Mouse (Mus musculus) cerebellum, postnatal 36 days (tissue): ENCODE data around the gene Camk2g.
"Not testable (repeated sequence)": the region's sequence is repeated elsewhere in the genome, so short reads cannot be mapped to it uniquely, and the experiment has no call there.

Experiments used
- DNase-seq, 2 experiments: peaks; one replicate each; pipeline ENCODE4 v3.0.0; 2021 to 2022; ENCODE audit warnings: mixed read lengths in 2 of 2

Camk2g gene

GRCm38 (mm10) chr14:20735892-20736390 lies 57.9 kb downstream of the Camk2g start:
- DNase-seq: no peak

- no peak for DNase-seq
Measured at GRCm38 (mm10) chr14:20735052-20735451, 58.8 kb downstream of the Camk2g start.

- DNase-seq: peak; percentile 83 to 88
Measured at GRCm38 (mm10) chr14:20733952-20734774, 59.7 kb downstream of the Camk2g start, which contains the start of gene Ndst2. Ndst2 (minus strand) TSS chr14:20734562.

- DNase-seq: no peak
Measured at GRCm38 (mm10) chr14:20733041-20733951, 60.6 kb downstream of the Camk2g start.

- DNase-seq: no peak
Measured at GRCm38 (mm10) chr14:20730853-20731602, 62.9 kb downstream of the Camk2g start.

- no peak for DNase-seq
Measured at GRCm38 (mm10) chr14:20729871-20730270, 64.0 kb downstream of the Camk2g start.

- DNase-seq: no peak
Measured at GRCm38 (mm10) chr14:20725660-20726339, 68.1 kb downstream of the Camk2g start.

DNA sequence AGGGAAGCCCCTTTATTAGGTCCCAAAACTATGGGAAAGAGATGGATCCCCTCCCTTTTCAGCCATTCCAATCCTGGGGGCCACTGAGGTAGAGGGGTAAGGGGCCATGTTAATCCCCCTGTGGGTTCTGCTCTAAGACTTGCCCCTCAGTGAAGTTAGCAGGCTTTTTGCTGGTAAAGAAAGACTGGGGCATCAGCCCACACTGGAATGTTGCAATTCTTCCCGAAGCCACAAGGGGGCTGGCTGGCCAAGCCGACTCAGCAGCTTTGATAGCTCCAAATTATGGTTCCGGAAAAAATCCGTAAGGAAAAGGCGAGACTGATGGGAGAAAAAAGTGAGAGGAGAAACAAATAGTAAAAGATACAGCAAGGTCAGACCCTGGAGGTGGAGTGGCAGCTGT lies 69.8 kb downstream of the Camk2g start:
- peak; percentile 73 to 75 for DNase-seq

DNA sequence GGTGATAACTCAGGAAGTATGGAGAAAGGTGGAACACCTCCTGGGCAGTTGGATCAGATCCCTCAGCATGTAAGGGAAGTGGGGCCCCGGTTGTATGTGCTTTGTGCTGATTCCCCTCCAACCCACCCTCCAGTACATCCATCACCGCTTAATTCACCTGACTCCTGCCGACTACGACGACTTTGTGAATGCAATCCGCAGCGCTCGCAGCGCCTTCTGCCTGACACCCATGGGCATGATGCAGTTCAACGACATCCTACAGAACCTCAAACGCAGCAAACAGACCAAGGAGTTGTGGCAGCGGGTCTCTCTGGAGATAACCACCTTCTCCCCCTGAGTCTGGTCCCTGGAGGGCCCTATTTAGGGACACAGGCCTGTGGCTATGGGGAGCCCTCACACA lies 70.9 kb downstream of the Camk2g start:
- DNase-seq: no peak

GRCm38 (mm10) chr14:20721371-20721770 lies 72.5 kb downstream of the Camk2g start:
- no peak for DNase-seq

DNA sequence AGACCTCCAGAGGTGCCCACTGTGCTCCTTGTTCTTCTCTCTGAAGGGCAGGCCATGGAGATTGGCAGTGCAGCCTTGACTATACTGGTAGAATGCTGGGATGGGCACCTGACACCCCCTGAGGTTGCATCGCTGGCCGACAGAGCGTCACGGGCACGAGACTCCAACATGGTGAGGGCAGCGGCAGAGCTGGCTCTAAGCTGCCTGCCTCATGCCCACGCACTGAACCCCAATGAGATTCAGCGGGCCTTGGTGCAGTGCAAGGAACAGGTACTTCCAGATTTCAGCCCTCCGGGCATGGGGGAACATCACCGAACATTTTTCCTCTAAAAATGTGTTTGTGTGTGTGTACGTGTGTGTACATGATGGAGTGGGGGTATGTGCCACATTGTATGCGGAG lies 74.1 kb downstream of the Camk2g start:
- DNase-seq: no peak

- no peak for DNase-seq
Measured at GRCm38 (mm10) chr14:20718443-20718842, 75.4 kb downstream of the Camk2g start.

- DNase-seq: no peak
Measured at GRCm38 (mm10) chr14:20713832-20714231, 80.1 kb downstream of the Camk2g start.

- DNase-seq: no peak
Measured at GRCm38 (mm10) chr14:20708239-20708638, 85.6 kb downstream of the Camk2g start.

DNA sequence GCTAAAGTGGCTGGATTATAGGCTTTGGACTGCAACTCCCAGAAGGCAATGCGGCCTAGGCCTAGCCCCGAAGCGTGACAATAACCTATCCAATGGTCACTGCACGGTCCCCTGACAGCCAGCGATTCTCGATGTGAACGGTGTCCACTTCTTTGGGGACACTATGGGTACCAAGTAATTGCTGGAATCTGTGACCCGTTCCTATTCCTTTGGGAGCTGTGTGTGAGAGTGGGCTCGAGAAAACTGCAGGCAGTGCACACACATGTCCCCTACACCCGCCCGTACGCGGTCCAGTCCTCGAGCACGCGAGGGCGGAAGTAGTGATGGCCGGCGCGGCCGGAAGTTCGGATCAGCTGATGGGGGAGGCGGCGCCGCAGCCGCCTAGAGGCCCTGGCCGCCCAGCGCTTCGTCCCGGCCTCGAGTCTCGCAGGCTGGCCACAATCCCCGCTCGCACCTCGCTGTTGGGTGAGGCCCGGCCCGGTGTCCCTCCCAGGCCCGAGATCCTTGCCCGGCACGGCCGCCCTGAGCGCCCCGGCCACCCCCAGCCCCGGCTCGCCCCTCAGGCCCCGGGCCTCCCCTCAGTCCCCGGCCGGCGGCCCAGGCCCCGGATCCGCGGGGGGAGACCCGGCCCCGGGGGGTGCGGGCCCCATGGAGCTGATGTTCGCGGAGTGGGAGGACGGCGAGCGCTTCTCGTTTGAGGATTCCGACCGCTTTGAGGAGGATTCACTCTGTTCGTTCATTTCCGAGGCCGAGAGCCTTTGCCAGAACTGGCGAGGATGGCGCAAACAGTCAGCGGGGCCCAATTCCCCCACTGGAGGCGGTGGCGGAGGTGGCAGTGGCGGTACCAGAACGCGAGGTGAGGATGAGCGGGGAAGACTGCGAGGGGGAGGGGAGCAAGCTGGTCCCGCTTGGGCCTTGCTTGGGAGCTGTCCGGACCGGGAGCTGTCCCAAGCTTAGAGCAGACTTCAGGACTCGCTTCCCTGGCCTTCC lies 86.4 kb downstream of the Camk2g start, which contains the start of gene Zswim8:
Zswim8 (plus strand) TSS at position 352 of the 990 bp plus-strand sequence.
- peak; percentile 91 for DNase-seq

DNA sequence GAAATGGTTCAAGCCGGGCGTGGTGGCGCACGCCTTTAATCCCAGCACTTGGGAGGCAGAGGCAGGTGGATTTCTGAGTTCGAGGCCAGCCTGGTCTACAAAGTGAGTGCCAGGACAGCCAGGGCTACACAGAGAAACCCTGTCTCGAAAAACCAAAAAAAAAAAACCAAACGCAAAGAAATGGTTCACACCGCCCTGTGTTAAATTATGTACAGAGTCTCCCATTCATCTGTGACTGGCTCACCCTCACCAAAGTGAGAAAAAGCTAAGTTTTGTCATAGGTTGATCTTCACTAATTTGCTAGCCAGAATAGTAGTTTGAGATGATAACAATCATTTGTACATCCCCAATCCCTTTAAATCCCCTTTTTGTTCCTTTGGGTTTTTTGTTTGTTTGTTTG lies 90.4 kb downstream of the Camk2g start:
- not testable (repeated sequence) for DNase-seq

GRCm38 (mm10) chr14:20702741-20703381 lies 91.0 kb downstream of the Camk2g start, which contains the start of gene Chchd1:
Chchd1 (plus strand) TSS chr14:20703006.
- peak; percentile 89 to 90 for DNase-seq

GRCm38 (mm10) chr14:20702096-20702740 lies 91.7 kb downstream of the Camk2g start:
- no peak for DNase-seq

- DNase-seq: no peak
Measured at GRCm38 (mm10) chr14:20701554-20701953, 92.3 kb downstream of the Camk2g start.
